Mouse (Mus musculus) G1E (cell line): Measurements from ENCODE around the gene Sgcb.

Source experiments
- CTCF ChIP-seq: IDR thresholded peaks from 2 replicates; pipeline ENCODE4 v1.5.1; 2012; ENCODE audit warnings: low read depth, low read length, inconsistent platforms, mixed read lengths
- TAL1 ChIP-seq: conservative IDR thresholded peaks from 2 replicates; pipeline ENCODE4 v1.6.1; 2012; ENCODE audit warnings: low read depth, low read length, inconsistent platforms, mixed read lengths

DNA sequence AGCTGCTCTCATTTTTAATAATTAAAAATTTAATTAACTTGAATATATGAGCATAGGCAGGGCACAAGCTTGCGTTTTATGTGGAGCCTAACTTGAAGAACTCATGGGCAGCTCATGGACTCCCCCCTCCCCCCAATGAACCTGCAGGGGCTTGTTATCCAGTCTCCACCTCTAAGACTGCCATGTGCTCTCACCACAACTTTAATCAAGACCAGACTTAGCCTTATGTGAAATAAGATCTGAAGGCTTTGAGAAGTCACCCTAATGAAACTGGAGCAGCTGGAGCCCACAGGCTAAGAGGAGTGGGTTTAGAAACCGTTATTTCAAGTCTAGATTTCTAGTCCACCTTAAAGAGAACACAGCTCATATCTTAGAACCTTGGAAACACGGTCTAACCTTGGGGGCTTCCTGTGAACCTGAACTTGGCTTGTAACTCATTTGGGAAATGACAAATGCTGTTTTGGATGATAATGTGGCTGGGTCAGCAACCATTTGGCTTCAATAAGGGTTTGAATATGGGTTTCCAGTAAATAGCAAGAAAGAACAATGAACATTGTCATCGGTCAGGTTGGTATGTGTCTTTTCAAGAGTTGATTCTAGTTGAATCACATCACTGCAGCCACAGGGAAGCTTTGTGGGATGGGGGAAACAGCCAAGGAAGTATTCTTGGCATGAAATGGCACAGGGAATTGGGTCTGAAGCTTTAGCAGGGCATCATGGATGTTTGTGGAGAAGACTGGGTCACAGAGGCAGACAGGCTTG, 46.8 kb upstream of the Sgcb start:
- TF ChIP-seq TAL1 (no peak), CTCF (no peak)
